Mouse (Mus musculus): Measurements from ENCODE around the gene Actr3b. TPM values are rescaled to one million over a fixed set of nuclear protein-coding genes. Genes with fewer than 3 reads are reported as not detected.
"Not testable (repeated sequence)": the region's sequence is repeated elsewhere in the genome, so short reads cannot be mapped to it uniquely, and the experiment has no call there.

The Actr3b gene
- total RNA-seq, 2 experiments from 2014 or later = not detected

DNA sequence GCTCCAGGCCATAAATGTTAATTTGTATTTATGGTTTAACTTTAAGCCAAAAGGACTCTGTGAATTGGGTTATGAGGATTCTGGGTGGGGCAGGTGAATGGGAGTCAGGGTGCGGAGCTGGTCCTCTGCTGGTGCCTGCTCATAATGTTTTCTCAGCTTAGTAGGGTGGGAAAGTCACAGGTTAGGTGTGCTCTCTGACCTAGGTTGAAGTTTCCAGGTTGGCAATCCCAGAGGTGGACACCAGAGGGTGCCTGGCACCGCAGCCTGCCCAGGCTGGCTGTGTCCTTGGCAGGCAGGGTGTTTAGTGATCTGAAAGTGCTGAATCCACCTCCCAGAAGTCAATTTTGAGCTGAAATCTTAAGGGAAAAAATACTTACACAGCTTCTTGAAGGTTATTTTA is 113.2 kb downstream of the Actr3b start:
- no peak for ATAC-seq (replicated peaks; ENCODE audit: low FRiP score, poor library complexity, severe bottlenecking)

DNA sequence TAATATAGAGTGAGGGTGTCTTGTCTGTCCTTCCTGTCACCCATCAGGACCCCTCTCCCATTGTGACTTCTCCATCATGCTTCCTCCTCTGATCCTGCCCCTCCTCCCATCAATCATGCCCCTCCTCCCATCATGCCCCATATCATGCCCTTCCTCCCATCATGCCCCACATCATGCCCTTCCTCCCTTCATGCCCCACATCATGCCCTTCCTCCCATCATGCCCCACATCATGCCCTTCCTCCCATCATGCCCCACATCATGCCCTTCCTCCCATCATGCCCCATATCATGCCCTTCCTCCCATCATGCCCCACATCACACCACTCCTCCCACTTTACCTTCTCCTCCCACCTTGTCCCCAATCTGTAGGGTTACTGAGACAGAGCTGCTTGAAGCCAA is 116.1 kb downstream of the Actr3b start:
- not testable (repeated sequence) for ATAC-seq (replicated peaks; ENCODE audit: low FRiP score, poor library complexity, severe bottlenecking)

DNA sequence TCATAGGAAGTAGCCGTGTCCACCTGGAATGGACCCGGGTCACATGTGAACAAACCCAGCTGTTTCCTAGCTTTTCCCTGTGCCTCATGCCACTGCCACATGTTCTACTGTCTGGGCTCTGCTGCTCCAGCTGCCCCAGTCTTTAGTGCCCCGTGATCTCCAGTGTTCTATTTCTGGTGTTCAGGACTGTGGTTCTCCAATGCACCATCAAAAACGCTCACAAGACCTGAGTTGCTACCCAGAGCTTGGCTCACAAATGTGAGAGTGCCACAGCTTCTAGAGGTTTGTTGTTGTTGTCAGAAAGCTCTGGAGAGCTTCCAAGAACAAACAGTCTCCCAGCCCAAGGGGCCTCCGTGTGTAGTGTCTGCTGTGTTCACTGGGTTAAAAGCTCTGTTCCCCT is 117.5 kb downstream of the Actr3b start:
- no peak for ATAC-seq (replicated peaks; ENCODE audit: low FRiP score, poor library complexity, severe bottlenecking)

DNA sequence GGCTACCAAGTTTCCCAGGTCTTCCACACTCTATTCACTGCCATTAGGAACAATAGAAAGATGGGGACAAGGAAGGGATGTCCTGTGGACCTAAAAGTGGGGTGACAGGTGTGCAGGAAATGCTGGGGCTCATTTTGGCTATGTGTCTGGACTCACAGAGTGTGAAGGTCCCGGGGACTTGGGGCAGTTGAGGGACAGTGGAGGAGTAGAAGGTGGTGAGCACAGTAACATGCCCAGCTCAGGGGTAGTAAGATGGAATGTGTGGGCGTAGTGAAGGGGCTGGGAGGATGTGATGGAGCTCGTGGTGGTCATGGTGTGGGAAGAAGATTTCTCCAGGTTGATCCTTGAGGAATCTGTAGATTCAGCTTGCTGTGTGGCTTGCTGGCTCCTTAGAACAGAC is 118.2 kb downstream of the Actr3b start:
- ATAC-seq (replicated peaks; ENCODE audit: low FRiP score, poor library complexity, severe bottlenecking) = no peak

DNA sequence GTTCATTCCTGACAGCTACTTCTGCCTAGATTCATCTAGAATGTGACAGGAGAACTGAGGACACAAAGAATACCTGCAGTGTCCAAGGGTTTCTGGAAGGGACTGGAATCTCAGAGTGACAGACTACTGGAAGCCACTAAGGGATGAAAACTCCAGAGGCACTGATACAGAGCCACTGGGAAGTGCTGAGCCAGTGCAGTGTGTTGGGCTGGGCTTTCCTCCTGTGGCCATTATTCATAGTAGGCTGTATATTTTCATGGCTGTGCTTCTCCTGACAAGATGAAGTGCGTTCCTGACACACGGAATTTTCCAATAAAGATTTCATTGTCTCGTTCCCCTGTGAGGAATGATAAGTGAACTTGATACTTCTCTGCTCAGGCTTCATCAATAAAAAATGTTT is 126.9 kb downstream of the Actr3b start:
- no peak for ATAC-seq (replicated peaks; ENCODE audit: low FRiP score, poor library complexity, severe bottlenecking)

DNA sequence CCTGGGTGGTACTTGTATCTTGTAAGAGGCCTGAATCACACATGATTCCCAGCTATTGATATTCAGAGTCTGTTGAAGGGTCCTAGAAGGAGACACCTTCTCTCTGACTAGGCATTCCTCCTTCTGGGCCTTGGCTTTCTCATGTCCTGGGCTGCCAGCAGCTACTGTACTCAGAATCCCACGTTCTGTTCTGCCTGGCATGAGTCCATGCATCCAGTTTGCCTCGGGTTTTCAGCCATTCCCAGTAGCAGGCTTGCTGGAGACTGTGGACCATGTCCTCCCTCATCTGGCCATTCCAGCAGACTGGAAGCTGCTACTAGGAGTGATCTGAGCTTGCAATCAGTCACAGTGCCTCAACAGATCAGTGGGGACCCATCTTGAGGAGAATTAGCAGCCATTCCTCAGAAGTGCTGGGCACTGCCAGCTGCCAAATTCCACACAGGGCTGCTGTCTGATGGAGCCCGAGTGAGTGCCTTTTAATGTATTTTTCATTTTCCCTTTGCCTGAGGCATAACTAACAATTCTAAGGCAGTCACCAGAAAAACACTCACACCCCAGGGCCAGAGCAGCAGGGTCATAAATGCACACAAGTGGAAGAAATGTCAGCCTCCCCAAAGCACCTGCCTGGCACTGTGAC is 130.1 kb downstream of the Actr3b start:
- ATAC-seq (replicated peaks; ENCODE audit: low FRiP score, poor library complexity, severe bottlenecking) = no peak

DNA sequence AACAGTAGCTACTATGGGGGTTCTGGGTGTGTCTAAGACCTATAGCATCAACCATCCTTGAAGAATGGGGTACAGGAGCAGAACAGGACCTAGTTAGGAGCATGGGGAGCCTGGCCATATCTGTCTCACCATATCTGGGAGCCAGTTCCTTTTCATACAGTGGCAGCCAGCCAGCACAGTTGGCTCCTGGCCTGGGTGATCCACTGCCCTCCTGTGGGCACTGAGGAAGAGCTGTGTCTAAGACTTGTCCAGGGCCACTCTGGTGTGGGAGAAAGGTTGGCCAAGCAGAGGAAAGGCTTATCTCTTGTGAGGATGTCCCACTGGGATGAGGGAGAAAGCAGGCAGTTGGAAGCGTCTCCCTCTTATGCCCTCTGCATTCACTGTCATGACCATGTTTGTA is 131.5 kb downstream of the Actr3b start:
- no peak for ATAC-seq (replicated peaks; ENCODE audit: low FRiP score, poor library complexity, severe bottlenecking)

Other genes with a start within 250 kb of the Actr3b start
- not detected in 2 replicates for gene Cct8l1, start 243.9 kb upstream of the Actr3b start, total RNA-seq (2015; ENCODE audit: low replicate concordance)
- gene Cct8l1, start 243.9 kb upstream of the Actr3b start, total RNA-seq (2017; ENCODE audit: low replicate concordance) = not detected in 2 replicates
- 4.6 and 18.0 TPM in 2 replicates for gene Xrcc2, start 54.2 kb upstream of the Actr3b start, total RNA-seq (2015; ENCODE audit: low replicate concordance)
- gene Xrcc2, start 54.2 kb upstream of the Actr3b start, total RNA-seq (2017; ENCODE audit: low replicate concordance) = 6.9 and 13.6 TPM in 2 replicates
- gene Gm21663, start 182.4 kb downstream of the Actr3b start, total RNA-seq (2015; ENCODE audit: low replicate concordance) = not detected in 2 replicates
- gene Gm21663, start 182.4 kb downstream of the Actr3b start, total RNA-seq (2017; ENCODE audit: low replicate concordance) = not detected in 2 replicates
- not detected in 2 replicates for gene Gm21671, start 194.4 kb downstream of the Actr3b start, total RNA-seq (2015; ENCODE audit: low replicate concordance)
- gene Gm21671, start 194.4 kb downstream of the Actr3b start, total RNA-seq (2017; ENCODE audit: low replicate concordance) = not detected in 2 replicates
- gene Gm21680, start 212.7 kb downstream of the Actr3b start, total RNA-seq (2015; ENCODE audit: low replicate concordance) = not detected in 2 replicates
- gene Gm21680, start 212.7 kb downstream of the Actr3b start, total RNA-seq (2017; ENCODE audit: low replicate concordance) = not detected in 2 replicates
- gene Gm21698, start 228.7 kb downstream of the Actr3b start, total RNA-seq (2015; ENCODE audit: low replicate concordance) = not detected in 2 replicates
- gene Gm21698, start 228.7 kb downstream of the Actr3b start, total RNA-seq (2017; ENCODE audit: low replicate concordance) = not detected in 2 replicates
- gene Gm1979, start 244.8 kb downstream of the Actr3b start, total RNA-seq (2015; ENCODE audit: low replicate concordance) = not detected in 2 replicates
- not detected in 2 replicates for gene Gm1979, start 244.8 kb downstream of the Actr3b start, total RNA-seq (2017; ENCODE audit: low replicate concordance)